Mouse (Mus musculus) limb, embryonic 12.5 days (tissue): ENCODE data around the gene Prtg. TPM values are rescaled to one million over a fixed set of nuclear protein-coding genes. Genes with fewer than 3 reads are reported as not detected.

Source experiments
- ATAC-seq: fragments of 200-750 bp; cut with Nextera tagmentation; 2 replicates; pipeline ENCODE4 v1.8.0; 2017; ENCODE audit warnings: low read depth, moderate TSS enrichment; ENCODE audit not compliant: insufficient number of reproducible peaks, insufficient read depth, low FRiP score, low TSS enrichment
- H3K27ac ChIP-seq: fragments of 300-500 bp; sonication (generic); 2 replicates; pipeline ENCODE4 v1.5.1; 2016; ENCODE audit warnings: mild to moderate bottlenecking, moderate library complexity
- H3K27me3 ChIP-seq: fragments of 300-500 bp; sonication (generic); 2 replicates; pipeline ENCODE4 v1.6.1; 2016; ENCODE audit warnings: mild to moderate bottlenecking, moderate library complexity
- H3K36me3 ChIP-seq: fragments of 300-500 bp; sonication (generic); 2 replicates; pipeline ENCODE4 v1.6.1; 2016; ENCODE audit warnings: mild to moderate bottlenecking, moderate library complexity
- H3K4me1 ChIP-seq: fragments of 300-500 bp; sonication (generic); replicated peaks from 2 replicates; pipeline ENCODE4 v1.6.1; 2016
- H3K4me2 ChIP-seq: fragments of 300-500 bp; sonication (generic); 2 replicates; pipeline ENCODE4 v1.6.1; 2016; ENCODE audit warnings: mild to moderate bottlenecking, moderate library complexity
- H3K4me3 ChIP-seq: fragments of 300-500 bp; sonication (generic); replicated peaks from 2 replicates; pipeline ENCODE4 v1.5.1; 2016; ENCODE audit warnings: mild to moderate bottlenecking
- H3K9ac ChIP-seq: fragments of 300-500 bp; sonication (generic); replicated peaks from 2 replicates; pipeline ENCODE4 v1.6.1; 2016; ENCODE audit warnings: mild to moderate bottlenecking, moderate library complexity
- H3K9me3 ChIP-seq: fragments of 300-500 bp; sonication (generic); 2 replicates; pipeline ENCODE4 v1.6.1; 2016; ENCODE audit warnings: mild to moderate bottlenecking, moderate library complexity
- WGBS: fragments of 180-500 bp; shearing (Covaris S2); methylation state at CpG from one replicate; pipeline ENCODE4 v1.1.7; 2016; 5-methylcytosine and 5-hydroxymethylcytosine counted together
- polyA plus RNA-seq: library from polyadenylated mRNA; unstranded; fragments of >200 nt; fragmentation: Nextera tagmentation; extraction: Ambion mirVana; gene quantifications from 2 replicates; pipeline ENCODE4 v1.2.1, GENCODE M21; 2016

The Prtg gene
- polyA plus RNA-seq, 1 experiment from 2014 or later = 0.95 TPM

DNA sequence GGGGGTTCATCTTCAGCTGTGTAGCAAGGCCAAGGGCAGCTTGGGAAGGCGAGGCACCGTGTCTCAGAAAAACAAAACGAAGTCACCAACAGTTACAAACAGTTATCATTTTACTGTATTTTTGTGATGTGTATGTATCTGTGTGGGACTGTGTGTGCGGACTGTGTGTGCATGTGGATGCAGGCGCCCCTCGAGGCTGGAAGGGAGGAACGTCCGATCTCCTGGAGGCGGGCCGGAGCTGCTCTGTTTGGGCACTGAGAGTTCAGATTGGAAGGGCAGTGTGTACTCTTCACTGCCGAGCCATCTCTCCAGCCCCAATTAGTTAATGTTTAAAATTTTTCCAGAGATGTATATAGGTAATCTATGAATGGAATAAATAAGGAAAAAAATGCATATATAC, 55.5 kb downstream of the Prtg start:
- no peak for ATAC-seq
- no peak overlapping the region for H3K9ac ChIP-seq
- no peaks in the 10 kb centered on the region for H3K27me3 ChIP-seq
- no peak overlapping the region for H3K27ac ChIP-seq
- 87% methylated on average over 11 of the region's 11 CpGs for WGBS
- no peak overlapping the region for H3K4me3 ChIP-seq
- H3K4me2 ChIP-seq = no peak overlapping the region
- H3K9me3 ChIP-seq = no peaks in the 10 kb centered on the region
- H3K36me3 ChIP-seq = no peaks in the 10 kb centered on the region
- H3K4me1 ChIP-seq = 0 out of 2 replicates have a peak, but pooled peaks cover 6% of the 10 kb centered on the region

DNA sequence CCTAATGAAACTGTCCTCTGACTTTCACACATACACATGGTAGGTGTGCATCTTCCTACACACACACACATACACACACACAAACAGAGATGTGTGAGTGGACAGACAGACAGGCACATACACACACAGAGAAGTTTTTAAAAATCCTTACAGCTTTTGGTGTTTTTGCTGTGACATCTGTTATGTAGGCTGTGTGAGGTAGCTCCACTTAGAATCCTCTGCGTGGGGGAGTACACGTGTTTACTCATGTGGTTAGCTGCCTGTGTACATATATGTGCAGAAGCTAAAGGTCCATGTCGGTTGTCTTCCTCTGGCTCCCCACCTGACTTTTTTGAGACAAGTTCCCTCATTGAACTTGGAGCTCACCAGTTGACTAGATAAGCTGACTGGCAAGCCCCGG, 56.3 kb downstream of the Prtg start:
- Histone ChIP-seq H3K9ac (no peak overlapping the region), H3K4me3 (no peak overlapping the region), H3K9me3 (no peaks in the 10 kb centered on the region), H3K27me3 (no peaks in the 10 kb centered on the region), H3K27ac (no peak overlapping the region), H3K36me3 (no peaks in the 10 kb centered on the region), H3K4me1 (0 out of 2 replicates have a peak, but pooled peaks cover 10% of the 10 kb centered on the region), H3K4me2 (no peak overlapping the region)
- ATAC-seq = no peak
- whole genome bisulfite sequencing = 95% methylated on average over 4 of the region's 4 CpGs

DNA sequence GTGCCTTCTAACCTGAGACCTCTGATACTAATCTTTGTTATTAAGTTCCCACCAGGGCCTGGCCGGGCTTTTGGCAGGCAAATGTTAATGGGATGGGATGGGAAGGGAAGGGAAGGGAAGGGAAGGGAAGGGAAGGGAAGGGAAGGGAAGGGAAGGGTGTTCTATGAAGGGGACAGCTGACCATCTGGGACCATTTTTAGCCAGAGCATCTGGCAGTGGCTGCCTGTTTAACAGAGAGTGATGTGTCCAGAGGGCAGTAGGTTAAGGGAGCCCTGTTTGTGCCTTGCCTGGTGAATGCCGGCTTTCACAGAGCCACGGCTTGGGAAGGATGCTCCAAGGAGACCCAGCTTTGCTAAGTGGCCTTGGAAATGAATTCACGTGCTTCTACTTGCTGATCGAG, 57.1 kb downstream of the Prtg start:
- Histone ChIP-seq H3K27ac (no peak overlapping the region), H3K4me2 (no peak overlapping the region), H3K9ac (no peak overlapping the region), H3K27me3 (no peaks in the 10 kb centered on the region), H3K36me3 (no peaks in the 10 kb centered on the region), H3K4me1 (0 out of 2 replicates have a peak, but pooled peaks cover 10% of the 10 kb centered on the region), H3K9me3 (no peaks in the 10 kb centered on the region), H3K4me3 (no peak overlapping the region)
- no peak for ATAC-seq
- 22% methylated on average over 5 of the region's 5 CpGs for WGBS

DNA sequence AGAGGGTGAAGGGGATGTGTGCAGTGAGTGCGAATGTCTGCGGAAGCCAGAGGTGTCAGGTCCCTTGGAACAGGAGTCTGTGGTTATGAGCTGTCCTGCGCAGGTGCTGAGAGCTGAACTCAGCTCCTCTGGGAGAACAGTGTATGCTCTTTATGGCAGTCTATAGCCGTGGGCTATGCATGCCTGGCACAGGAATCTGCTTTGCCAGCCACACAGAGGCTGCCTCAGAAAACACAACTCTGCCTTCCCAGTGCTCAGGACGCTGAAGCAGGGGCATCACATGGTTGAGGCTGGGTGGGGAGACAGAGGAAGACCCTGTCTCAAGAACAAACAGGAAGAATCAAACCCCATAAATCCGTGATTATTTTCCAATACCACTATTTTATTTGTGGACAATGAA, 60.8 kb downstream of the Prtg start:
- no peaks in the 10 kb centered on the region for H3K36me3 ChIP-seq
- no peak overlapping the region; the same call in 1 of the 2 replicates for H3K9ac ChIP-seq
- H3K4me1 ChIP-seq = peaks cover 21% of the 10 kb centered on the region
- 84% methylated on average over 6 of the region's 6 CpGs for WGBS
- no peaks in the 10 kb centered on the region for H3K9me3 ChIP-seq
- H3K4me3 ChIP-seq = no peak overlapping the region
- no peaks in the 10 kb centered on the region for H3K27me3 ChIP-seq
- no peak for ATAC-seq
- no peak overlapping the region for H3K4me2 ChIP-seq
- no peak overlapping the region for H3K27ac ChIP-seq

DNA sequence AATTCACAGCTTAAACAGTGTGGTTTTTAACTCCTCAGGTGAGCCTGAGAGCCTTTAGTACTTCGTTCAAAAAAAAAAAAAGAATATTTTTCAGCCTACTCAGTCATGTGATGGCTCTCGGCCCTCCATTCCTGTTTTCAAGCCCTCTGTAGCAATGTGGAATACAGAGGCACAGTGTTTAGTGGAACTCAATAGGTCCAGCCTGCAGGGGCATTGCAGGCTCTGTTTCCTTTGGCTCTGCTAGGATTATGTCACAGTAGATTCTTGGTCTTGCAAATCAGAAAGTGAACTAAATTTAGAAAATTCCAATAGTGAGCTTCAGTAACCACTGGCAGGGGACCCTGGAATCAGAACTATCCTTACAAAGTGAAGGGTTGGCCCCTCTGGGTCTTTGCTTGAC, 62.1 kb downstream of the Prtg start:
- peaks cover 23% of the 10 kb centered on the region for H3K4me1 ChIP-seq
- ATAC-seq = no peak
- no peaks in the 10 kb centered on the region for H3K36me3 ChIP-seq

DNA sequence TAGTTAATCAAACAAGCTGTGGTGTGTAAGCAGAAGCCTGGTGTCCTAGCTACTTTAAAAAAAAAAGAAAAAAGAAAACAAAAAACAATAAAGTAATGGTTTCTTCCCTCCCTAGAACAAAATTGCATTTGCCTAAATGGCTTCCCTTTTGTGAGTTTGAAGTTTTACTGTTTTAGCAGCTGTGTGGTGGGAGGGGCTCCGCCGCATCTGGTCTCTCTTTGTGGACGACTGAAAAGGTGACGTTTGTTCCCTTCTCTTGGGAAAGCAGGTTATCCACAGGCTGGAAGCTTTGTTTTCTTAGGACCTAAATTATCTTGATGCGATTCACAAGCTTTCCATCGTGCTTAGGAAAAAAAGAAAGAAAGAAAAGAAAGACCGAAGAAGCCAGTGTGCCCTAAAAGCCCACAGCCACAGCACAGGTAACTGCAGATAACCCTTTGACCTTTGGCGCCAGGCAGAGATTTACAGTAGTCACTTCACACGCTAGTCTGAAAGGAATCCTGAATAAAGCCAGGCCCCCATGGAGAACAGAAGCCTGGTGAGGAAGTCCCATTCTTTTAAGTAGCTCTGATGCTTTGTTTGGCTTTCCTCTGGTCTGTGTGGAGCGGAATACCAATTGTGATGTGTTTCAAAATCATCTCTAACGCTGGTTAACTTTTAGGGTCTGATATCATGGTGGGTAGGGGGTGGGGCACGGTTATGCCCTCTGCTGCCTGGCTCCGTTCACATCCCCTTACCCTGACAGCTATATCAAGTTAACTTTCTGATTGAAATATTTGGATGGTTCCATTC, 65.0 kb downstream of the Prtg start:
- peak overlapping the region; percentile 15; the same call in 1 of the 2 replicates for H3K4me3 ChIP-seq
- H3K4me2 ChIP-seq = peak overlapping the region; percentile 46
- no peak for ATAC-seq
- H3K9ac ChIP-seq = no peak overlapping the region
- WGBS = 11% methylated on average over 13 of the region's 13 CpGs
- H3K27me3 ChIP-seq = no peaks in the 10 kb centered on the region
- H3K9me3 ChIP-seq = no peaks in the 10 kb centered on the region
- no peaks in the 10 kb centered on the region for H3K36me3 ChIP-seq
- peak overlapping the region; percentile 56 for H3K27ac ChIP-seq
- H3K4me1 ChIP-seq = peaks cover 23% of the 10 kb centered on the region

More for the DNA sequence above, 62.1 kb downstream of the Prtg start:
- WGBS = 82% methylated on average over 2 of the region's 2 CpGs
- Histone ChIP-seq H3K27me3 (no peaks in the 10 kb centered on the region), H3K4me3 (no peak overlapping the region), H3K9me3 (no peaks in the 10 kb centered on the region), H3K4me2 (no peak overlapping the region), H3K9ac (no peak overlapping the region), H3K27ac (peak overlapping the region; percentile 45; the same call in 1 of the 2 replicates)

DNA sequence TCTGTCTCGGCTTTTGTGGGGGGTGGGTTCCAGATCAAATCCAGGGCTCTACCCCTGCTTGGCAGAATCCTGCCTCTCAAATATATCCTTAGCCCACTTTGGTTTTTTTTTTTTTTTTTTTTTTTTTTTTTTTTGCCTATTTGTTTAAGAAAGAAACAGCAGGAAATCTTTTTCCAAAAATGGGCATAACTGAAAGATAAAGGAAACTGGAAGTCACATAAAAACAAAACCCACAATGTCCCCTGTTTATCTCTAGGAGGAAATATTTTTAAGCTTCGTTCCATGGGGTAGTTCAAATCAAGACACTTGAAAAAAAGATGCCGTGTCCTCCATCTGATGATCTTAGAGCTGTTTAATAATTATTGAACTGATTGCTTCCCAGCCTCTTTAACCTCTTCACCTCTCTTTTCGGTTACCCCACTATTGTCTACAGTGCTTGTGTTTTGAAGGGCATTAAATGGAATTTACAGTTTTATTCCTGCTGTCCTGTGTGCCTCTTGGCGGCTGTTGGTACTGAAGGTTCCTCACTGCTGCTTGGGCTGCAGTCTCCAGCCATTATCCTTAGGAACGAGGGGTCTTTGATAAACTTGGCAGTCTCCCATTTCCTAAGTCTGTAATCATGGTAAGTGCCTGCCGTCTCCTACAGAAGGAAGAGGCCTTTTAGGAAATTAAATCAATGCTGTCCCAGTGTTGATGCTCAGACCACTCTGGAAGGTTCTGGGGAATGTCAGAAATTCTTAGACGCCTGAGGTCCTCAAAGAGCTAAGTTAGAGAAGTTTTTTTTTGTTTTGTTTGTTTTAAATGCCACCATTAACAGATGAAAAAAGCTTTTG, 65.8 kb downstream of the Prtg start:
- H3K27ac ChIP-seq = peak overlapping the region; percentile 56; the same call in 1 of the 2 replicates
- peaks cover 19% of the 10 kb centered on the region for H3K4me1 ChIP-seq
- no peak for ATAC-seq

DNA sequence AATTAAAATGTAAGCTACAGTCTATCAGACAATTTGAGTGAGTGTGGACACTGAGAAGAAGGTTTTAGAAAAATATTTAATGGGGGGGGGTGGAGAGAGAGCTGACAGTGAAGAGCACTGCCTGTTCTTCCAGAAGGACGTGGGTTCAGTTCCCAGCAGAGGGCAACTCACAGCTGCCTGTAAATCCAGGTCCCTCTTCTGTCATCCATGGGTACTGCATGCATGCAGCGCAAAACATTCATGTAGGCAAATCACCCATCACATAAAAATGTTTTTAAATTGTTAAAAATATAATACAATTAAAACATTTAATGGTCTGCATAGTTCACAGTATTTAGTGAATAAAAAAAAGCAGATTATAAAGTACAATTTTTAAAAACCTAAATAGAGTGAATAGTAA, 69.2 kb downstream of the Prtg start:
- WGBS = 88% methylated on average over 2 of the region's 2 CpGs
- Histone ChIP-seq H3K9me3 (no peaks in the 10 kb centered on the region), H3K4me3 (no peak overlapping the region), H3K9ac (no peak overlapping the region), H3K4me1 (peaks cover 45% of the 10 kb centered on the region), H3K36me3 (no peaks in the 10 kb centered on the region), H3K27ac (no peak overlapping the region), H3K4me2 (no peak overlapping the region), H3K27me3 (no peaks in the 10 kb centered on the region)
- no peak for ATAC-seq

More for the DNA sequence above, 65.8 kb downstream of the Prtg start:
- WGBS = 41% methylated on average over 8 of the region's 8 CpGs
- H3K9me3 ChIP-seq = no peaks in the 10 kb centered on the region
- H3K36me3 ChIP-seq = no peaks in the 10 kb centered on the region
- no peaks in the 10 kb centered on the region for H3K27me3 ChIP-seq
- H3K9ac ChIP-seq = no peak overlapping the region
- H3K4me2 ChIP-seq = no peak overlapping the region; the same call in 1 of the 2 replicates
- no peak overlapping the region for H3K4me3 ChIP-seq

DNA sequence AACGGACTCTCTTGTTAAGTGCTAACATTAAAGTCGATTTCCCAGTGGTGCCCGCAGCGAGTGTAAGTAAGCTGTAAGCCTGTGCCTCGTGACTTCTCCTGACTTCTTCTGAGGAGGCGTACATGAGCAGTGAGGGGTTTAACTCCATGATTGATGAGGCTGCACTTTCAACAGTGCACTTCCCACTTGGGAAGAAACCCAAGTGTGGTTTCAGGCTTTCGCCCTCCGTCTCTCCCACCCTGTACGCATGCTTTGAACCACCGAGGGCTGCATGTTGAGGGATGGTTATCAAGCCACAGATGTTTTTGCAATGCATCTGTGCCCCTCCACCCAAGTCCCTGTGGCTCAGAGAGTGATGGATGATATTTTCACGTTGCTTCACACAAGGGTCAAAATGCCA, 71.2 kb downstream of the Prtg start:
- Histone ChIP-seq H3K27ac (no peak overlapping the region), H3K4me1 (peaks cover 38% of the 10 kb centered on the region), H3K4me2 (peak overlapping the region; percentile 3), H3K27me3 (no peaks in the 10 kb centered on the region), H3K9ac (no peak overlapping the region), H3K4me3 (no peak overlapping the region), H3K9me3 (no peaks in the 10 kb centered on the region), H3K36me3 (no peaks in the 10 kb centered on the region)
- ATAC-seq = no peak
- WGBS = 19% methylated on average over 11 of the region's 11 CpGs

DNA sequence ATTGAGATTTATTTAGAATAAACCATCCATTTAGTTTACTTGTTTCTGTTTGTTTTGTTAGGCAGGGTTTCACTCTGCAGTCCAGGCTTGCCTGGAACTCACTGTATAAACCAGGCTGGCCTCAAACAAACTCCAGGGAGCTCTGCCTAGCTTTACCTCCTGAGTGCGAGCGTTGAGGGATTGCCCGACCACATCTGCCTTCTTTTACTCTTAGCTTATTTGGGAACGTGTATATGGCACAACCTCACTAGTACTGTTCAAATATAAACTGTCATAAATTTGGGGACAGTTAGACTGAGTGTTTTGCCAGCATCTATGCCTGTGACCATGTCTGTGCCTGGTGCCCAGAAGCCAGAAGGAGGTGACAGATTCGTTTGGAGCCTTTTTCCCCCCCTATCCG, 72.0 kb downstream of the Prtg start:
- H3K4me1 ChIP-seq = peaks cover 46% of the 10 kb centered on the region

DNA sequence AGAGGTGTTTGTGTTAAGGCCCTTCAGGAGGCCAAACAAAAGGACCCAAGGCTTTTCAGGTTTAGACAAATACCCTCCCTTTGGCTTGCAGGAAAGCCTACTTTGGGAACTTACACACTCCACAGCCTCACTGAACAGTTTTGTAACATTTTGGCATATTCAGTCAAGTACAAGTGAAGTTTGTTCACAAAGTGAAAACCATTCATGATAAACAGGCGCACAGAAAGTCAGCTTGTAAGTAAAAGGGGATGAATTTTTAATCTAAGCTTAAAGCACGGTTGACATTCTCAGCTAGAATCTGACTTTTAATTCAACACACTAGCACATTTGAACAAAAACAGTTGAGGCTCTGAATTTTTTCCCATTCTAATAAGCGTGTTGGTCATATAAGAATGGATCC, 72.9 kb downstream of the Prtg start:
- Histone ChIP-seq H3K36me3 (no peaks in the 10 kb centered on the region), H3K9ac (no peak overlapping the region), H3K27me3 (no peaks in the 10 kb centered on the region), H3K9me3 (no peaks in the 10 kb centered on the region), H3K4me1 (peaks cover 48% of the 10 kb centered on the region), H3K4me3 (no peak overlapping the region), H3K27ac (no peak overlapping the region), H3K4me2 (no peak overlapping the region)
- ATAC-seq = no peak
- WGBS = 73% methylated on average over 3 of the region's 3 CpGs

More for the DNA sequence above, 72.0 kb downstream of the Prtg start:
- no peak for ATAC-seq
- Histone ChIP-seq H3K36me3 (no peaks in the 10 kb centered on the region), H3K9ac (no peak overlapping the region), H3K27me3 (no peaks in the 10 kb centered on the region), H3K4me3 (no peak overlapping the region), H3K4me2 (no peak overlapping the region), H3K27ac (peak overlapping the region; percentile 29; the same call in 1 of the 2 replicates), H3K9me3 (no peaks in the 10 kb centered on the region)
- 35% methylated on average over 6 of the region's 6 CpGs for WGBS
